Mouse (Mus musculus) kidney, postnatal 0 days (tissue): Measurements from ENCODE around the gene Rnpepl1. TPM values are rescaled to one million over a fixed set of nuclear protein-coding genes. Genes with fewer than 3 reads are reported as not detected.
"Not testable (repeated sequence)": the region's sequence is repeated elsewhere in the genome, so short reads cannot be mapped to it uniquely, and the experiment has no call there.

ENCODE experiments used
- ATAC-seq: fragments of 200-750 bp; cut with Nextera tagmentation; replicated peaks from 2 replicates; pipeline ENCODE4 v1.8.0; 2017; ENCODE audit warnings: low read depth, moderate number of reproducible peaks, moderate TSS enrichment, moderate library complexity; ENCODE audit not compliant: low FRiP score
- DNase-seq: peaks from one replicate; pipeline ENCODE4 v3.0.0-alpha.2; 2016; ENCODE audit warnings: low spot score
- H3K27ac ChIP-seq: fragments of 300-500 bp; sonication (generic); 2 replicates; pipeline ENCODE4 v1.5.1; 2014; ENCODE audit warnings: mild to moderate bottlenecking
- H3K27me3 ChIP-seq: fragments of 300-500 bp; sonication (generic); 2 replicates; pipeline ENCODE4 v1.6.1; 2014; ENCODE audit warnings: low read length, mixed read lengths; ENCODE audit not compliant: insufficient read depth
- H3K36me3 ChIP-seq: fragments of 300-500 bp; sonication (generic); 2 replicates; pipeline ENCODE4 v1.6.1; 2014; ENCODE audit warnings: low read length, mixed read lengths; ENCODE audit not compliant: insufficient read depth
- H3K4me1 ChIP-seq: fragments of 300-500 bp; sonication (generic); replicated peaks from 2 replicates; pipeline ENCODE4 v1.6.1; 2014; ENCODE audit warnings: antibody characterized with exemption, low read length, mixed read lengths; ENCODE audit not compliant: insufficient read depth
- H3K4me2 ChIP-seq: fragments of 300-500 bp; sonication (generic); 2 replicates; pipeline ENCODE4 v1.6.1; 2014; ENCODE audit warnings: mild to moderate bottlenecking, low read length, moderate library complexity, mixed read lengths
- H3K4me3 ChIP-seq: fragments of 300-500 bp; sonication (generic); replicated peaks from 2 replicates; pipeline ENCODE4 v1.5.1; 2014; ENCODE audit warnings: low read depth, low read length
- H3K9ac ChIP-seq: fragments of 300-500 bp; sonication (generic); 2 replicates; pipeline ENCODE4 v1.6.1; 2014; ENCODE audit warnings: low read depth, low read length
- H3K9me3 ChIP-seq: fragments of 300-500 bp; sonication (generic); replicated peaks from 2 replicates; pipeline ENCODE4 v1.6.1; 2016; ENCODE audit warnings: low read length, inconsistent platforms, mixed read lengths
- CTCF ChIP-seq: IDR thresholded peaks from 2 replicates; pipeline ENCODE4 v1.5.1; 2016; ENCODE audit warnings: antibody characterized with exemption, low read depth, mild to moderate bottlenecking, moderate library complexity
- WGBS: fragments of 180-500 bp; shearing (Covaris S2); extraction: QIAGEN DNeasy Blood & Tissue Kit; methylation state at CpG from one replicate; pipeline ENCODE4 v1.1.7; 2014; 5-methylcytosine and 5-hydroxymethylcytosine counted together
- polyA plus RNA-seq: library from polyadenylated mRNA; unstranded; fragments of >200 nt; fragmentation: Nextera tagmentation; extraction: Ambion mirVana; gene quantifications from 2 replicates; pipeline ENCODE4 v1.2.1, GENCODE M21; 2015

The Rnpepl1 gene
- polyA plus RNA-seq, 1 experiment from 2014 or later = 39.4 TPM

DNA sequence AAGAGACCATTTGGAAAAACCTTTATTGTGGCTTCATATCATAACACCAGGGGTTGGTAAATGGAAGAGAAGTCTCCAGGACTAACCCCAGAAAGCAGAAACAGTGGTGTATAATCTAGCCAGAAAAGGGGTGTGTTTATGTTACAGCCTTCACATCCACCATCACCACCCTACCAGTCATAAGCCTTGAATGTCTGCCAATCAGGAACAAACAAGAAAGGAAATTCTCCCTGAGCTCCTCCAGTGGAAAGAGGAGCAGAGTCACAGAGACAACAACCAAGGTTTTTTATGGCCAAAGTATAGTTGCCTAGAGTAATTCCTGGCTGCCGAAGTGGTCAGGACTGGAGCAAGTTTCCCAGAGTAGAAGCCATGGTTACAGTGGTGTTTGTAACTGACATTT, 48.4 kb downstream of the Rnpepl1 start:
- no peaks in the 10 kb centered on the region for H3K36me3 ChIP-seq
- ATAC-seq = no peak
- H3K27ac ChIP-seq = no peak overlapping the region
- H3K9me3 ChIP-seq = no peaks in the 10 kb centered on the region
- no peak overlapping the region for H3K9ac ChIP-seq
- WGBS = 68% methylated on average over 1 of the region's 1 CpGs
- H3K4me3 ChIP-seq = no peak overlapping the region
- no peak for TF ChIP-seq CTCF
- no peak overlapping the region for H3K4me2 ChIP-seq
- DNase-seq = no peak
- no peaks in the 10 kb centered on the region for H3K4me1 ChIP-seq
- H3K27me3 ChIP-seq = no peaks in the 10 kb centered on the region

- not testable (repeated sequence) for H3K9ac ChIP-seq, DNase-seq, H3K36me3 ChIP-seq, H3K27me3 ChIP-seq, H3K4me1 ChIP-seq, H3K4me2 ChIP-seq, H3K4me3 ChIP-seq, H3K9me3 ChIP-seq, H3K27ac ChIP-seq, ATAC-seq
- 85% methylated on average over 6 of the region's 6 CpGs for WGBS
Measured at GRCm38 (mm10) chr1:92970791-92971190, 60.2 kb downstream of the Rnpepl1 start.

- DNase-seq (no peak), ATAC-seq (no peak)
- H3K4me2 ChIP-seq = no peak overlapping the region
- H3K4me3 ChIP-seq = no peak overlapping the region
- TF ChIP-seq CTCF = no peak
- H3K9me3 ChIP-seq = no peaks in the 10 kb centered on the region
- no peak overlapping the region for H3K27ac ChIP-seq
- 78% methylated on average over 7 of the region's 7 CpGs for WGBS
- no peak overlapping the region for H3K9ac ChIP-seq
- H3K36me3 ChIP-seq = no peaks in the 10 kb centered on the region
- no peaks in the 10 kb centered on the region for H3K4me1 ChIP-seq
- no peaks in the 10 kb centered on the region for H3K27me3 ChIP-seq
Measured at GRCm38 (mm10) chr1:92971879-92972795, 61.6 kb downstream of the Rnpepl1 start.

DNA sequence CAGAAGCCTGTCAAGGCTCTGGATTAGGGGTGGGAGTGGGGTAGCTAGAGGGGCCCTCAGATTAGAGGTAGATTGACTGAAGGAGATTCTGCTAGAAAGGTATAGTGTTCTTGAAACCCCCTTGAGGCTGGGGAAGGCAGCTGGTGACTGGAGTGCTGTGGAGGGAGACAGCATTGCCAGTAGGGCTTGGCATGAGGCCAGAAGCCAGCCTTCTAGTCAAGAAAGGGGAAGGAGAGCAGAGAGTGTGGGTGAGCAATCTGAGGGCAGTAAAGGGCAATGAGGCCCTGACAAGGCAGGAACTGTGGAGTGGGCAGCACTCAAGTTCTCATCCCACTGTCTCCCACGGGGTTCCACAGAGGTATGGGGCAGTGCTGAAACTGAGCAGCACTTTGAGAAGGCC, 62.3 kb downstream of the Rnpepl1 start:
- no peak overlapping the region for H3K27ac ChIP-seq
- no peak overlapping the region for H3K9ac ChIP-seq
- H3K9me3 ChIP-seq = no peaks in the 10 kb centered on the region
- TF ChIP-seq CTCF = no peak
- H3K36me3 ChIP-seq = no peaks in the 10 kb centered on the region
- H3K4me2 ChIP-seq = no peak overlapping the region
- peak; percentile 43; the same call in 1 of the 2 replicates for ATAC-seq
- peak; percentile 47 for DNase-seq
- no peaks in the 10 kb centered on the region for H3K4me1 ChIP-seq
- H3K4me3 ChIP-seq = no peak overlapping the region
- no peaks in the 10 kb centered on the region for H3K27me3 ChIP-seq
- 50% methylated on average over 1 of the region's 1 CpGs for WGBS

Other genes starting within 250 kb of the Rnpepl1 start
- 38.7 and 39.8 TPM in 2 replicates for gene Gpc1, start 79.1 kb upstream of the Rnpepl1 start, polyA plus RNA-seq
- gene Ankmy1, start 7.9 kb upstream of the Rnpepl1 start, polyA plus RNA-seq = 0.14 and 0.43 TPM in 2 replicates
- gene Dusp28, start 3.8 kb upstream of the Rnpepl1 start, polyA plus RNA-seq = 20.4 and 22.3 TPM in 2 replicates
- gene Capn10, start 23.6 kb downstream of the Rnpepl1 start, polyA plus RNA-seq = 31.0 and 32.2 TPM in 2 replicates
- gene Gpr35, start 40.1 kb downstream of the Rnpepl1 start, polyA plus RNA-seq = 0.19 and 0.42 TPM in 2 replicates
- gene Aqp12, start 95.6 kb downstream of the Rnpepl1 start, polyA plus RNA-seq = not detected in 2 replicates
- 3.7 and 4.8 TPM in 2 replicates for gene Kif1a, start 191.2 kb downstream of the Rnpepl1 start, polyA plus RNA-seq
- 0.24 and 0.33 TPM in 2 replicates for gene Agxt, start 224.5 kb downstream of the Rnpepl1 start, polyA plus RNA-seq